Mouse (Mus musculus): ENCODE results near the gene Fryl.

GRCm38 (mm10) chr5:73152206-73152605, 104.2 kb downstream of the Fryl start:
- TF ChIP-seq POLR2A (IDR thresholded peaks at IDR 0.05; ENCODE audit: control insufficient read depth, extremely low read depth, insufficient read depth, low read length, poor library complexity) (no peak), CTCF (IDR thresholded peaks at IDR 0.05; ENCODE audit: borderline replicate concordance, control insufficient read depth, extremely low read depth, insufficient read depth, low read length, poor library complexity) (no peak)
